Mouse (Mus musculus): ENCODE measurements around the gene Obsl1. TPM values are rescaled to one million over a fixed set of nuclear protein-coding genes. Genes with fewer than 3 reads are reported as not detected.

Gene Obsl1
- polyA plus RNA-seq, 1 experiment from 2014 or later = 22.0 TPM

DNA sequence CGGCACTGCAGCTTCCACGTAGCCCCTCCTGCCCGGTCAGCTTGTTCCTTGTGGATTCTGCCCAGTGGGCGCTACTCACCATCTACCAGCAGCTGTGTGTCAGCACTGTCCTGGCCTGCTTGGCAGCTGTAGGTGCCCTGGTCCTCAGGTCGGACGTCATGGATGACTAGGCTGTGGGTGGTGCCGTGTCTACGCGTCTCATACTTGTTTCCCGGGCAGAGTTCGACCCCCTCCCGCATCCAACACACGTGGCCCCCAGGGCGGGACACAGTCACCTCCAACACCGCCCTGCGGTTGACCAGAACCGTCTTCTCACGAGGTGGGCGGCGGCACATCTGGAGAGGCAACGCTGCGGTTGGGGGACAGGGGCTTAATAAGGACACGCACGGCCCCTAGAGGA, 19.7 kb downstream of the Obsl1 start:
- H3K27ac ChIP-seq (replicated peaks; ENCODE audit: low read depth, low read length) = no peak overlapping the region
- ATAC-seq (ENCODE audit: low FRiP score, low TSS enrichment) = no peak
- WGBS = 6% methylated on average over 24 of the region's 24 CpGs
- no peak overlapping the region; the same call in 1 of the 2 replicates for H3K9ac ChIP-seq (replicated peaks; ENCODE audit: low read length)
- peak overlapping the region; percentile 86 for H3K4me2 ChIP-seq (ENCODE audit: low read length)
- peaks cover 46% of the 10 kb centered on the region for H3K27me3 ChIP-seq (ENCODE audit: control insufficient read depth, insufficient read depth, low read length)
- no peak overlapping the region for H3K4me3 ChIP-seq (replicated peaks; ENCODE audit: low read depth, low read length)
- peaks cover 18% of the 10 kb centered on the region for H3K4me1 ChIP-seq (ENCODE audit: control insufficient read depth, insufficient read depth, low read length)
- DNase-seq = no peak
- no peaks in the 10 kb centered on the region for H3K9me3 ChIP-seq (ENCODE audit: control insufficient read depth, low read length)
- H3K36me3 ChIP-seq (ENCODE audit: control insufficient read depth, insufficient read depth, low read length) = peaks cover 50% of the 10 kb centered on the region

DNA sequence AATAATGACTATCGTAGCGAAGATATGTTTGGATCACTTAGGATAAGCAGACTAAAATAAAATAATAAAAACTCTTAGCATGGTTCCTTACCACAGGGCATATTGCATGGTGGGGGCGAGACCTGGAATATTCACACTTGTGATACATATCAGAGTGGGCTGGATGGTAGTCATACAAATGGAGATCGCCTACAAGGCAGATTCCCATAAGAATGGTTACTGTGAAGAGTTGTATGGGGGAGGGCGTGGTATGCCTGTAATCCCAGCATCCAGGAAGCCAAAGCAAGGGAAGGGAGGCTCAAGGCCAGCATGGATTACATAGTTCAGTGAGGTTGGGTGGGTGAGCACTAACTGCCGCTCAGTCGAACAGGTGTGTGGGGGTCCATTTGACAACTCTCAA, 25.5 kb downstream of the Obsl1 start:
- no peak for ATAC-seq (ENCODE audit: low FRiP score, low TSS enrichment)
- WGBS = 86% methylated on average over 7 of the region's 7 CpGs
- H3K36me3 ChIP-seq (ENCODE audit: control insufficient read depth, insufficient read depth, low read length) = peaks cover 47% of the 10 kb centered on the region

DNA sequence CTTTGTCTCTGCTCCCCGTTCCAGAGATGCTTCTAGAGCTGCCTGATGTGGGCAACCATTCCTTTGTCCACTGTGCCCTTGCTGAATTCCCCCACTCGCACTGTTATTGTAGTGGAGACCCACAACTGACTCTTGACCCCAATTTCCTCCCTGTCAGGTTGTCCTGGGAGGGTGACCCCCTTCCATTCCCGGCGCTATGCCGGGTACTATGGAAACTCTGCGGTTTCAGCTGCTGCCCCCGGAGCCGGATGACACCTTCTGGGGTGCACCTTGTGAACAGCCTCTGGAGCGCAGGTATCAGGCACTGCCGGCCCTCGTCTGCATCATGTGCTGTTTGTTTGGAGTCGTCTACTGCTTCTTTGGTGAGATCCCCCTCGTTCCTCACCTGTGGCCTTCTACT, 26.2 kb downstream of the Obsl1 start:
- no peaks in the 10 kb centered on the region for H3K9me3 ChIP-seq (ENCODE audit: control insufficient read depth, low read length)
- peaks cover 9% of the 10 kb centered on the region for H3K27me3 ChIP-seq (ENCODE audit: control insufficient read depth, insufficient read depth, low read length)
- H3K27ac ChIP-seq (replicated peaks; ENCODE audit: low read depth, low read length) = peak overlapping the region; percentile 89
- DNase-seq = peak; percentile 58
- peaks cover 32% of the 10 kb centered on the region for H3K4me1 ChIP-seq (ENCODE audit: control insufficient read depth, insufficient read depth, low read length)
- peak overlapping the region; percentile 90 for H3K9ac ChIP-seq (replicated peaks; ENCODE audit: low read length)
- H3K36me3 ChIP-seq (ENCODE audit: control insufficient read depth, insufficient read depth, low read length) = peaks cover 47% of the 10 kb centered on the region
- H3K4me2 ChIP-seq (ENCODE audit: low read length) = peak overlapping the region; percentile 86
- ATAC-seq (ENCODE audit: low FRiP score, low TSS enrichment) = no peak
- WGBS = 16% methylated on average over 13 of the region's 13 CpGs
- peak overlapping the region; percentile 87 for H3K4me3 ChIP-seq (replicated peaks; ENCODE audit: low read depth, low read length)

More for the DNA sequence above, 25.5 kb downstream of the Obsl1 start:
- no peak for DNase-seq
- Histone ChIP-seq H3K27me3 (ENCODE audit: control insufficient read depth, insufficient read depth, low read length) (peaks cover 16% of the 10 kb centered on the region), H3K9me3 (ENCODE audit: control insufficient read depth, low read length) (no peaks in the 10 kb centered on the region), H3K9ac (replicated peaks; ENCODE audit: low read length) (peak overlapping the region; percentile 90; the same call in 1 of the 2 replicates), H3K4me2 (ENCODE audit: low read length) (peak overlapping the region; percentile 86), H3K27ac (replicated peaks; ENCODE audit: low read depth, low read length) (no peak overlapping the region), H3K4me3 (replicated peaks; ENCODE audit: low read depth, low read length) (peak overlapping the region; percentile 87), H3K4me1 (ENCODE audit: control insufficient read depth, insufficient read depth, low read length) (peaks cover 32% of the 10 kb centered on the region)

DNA sequence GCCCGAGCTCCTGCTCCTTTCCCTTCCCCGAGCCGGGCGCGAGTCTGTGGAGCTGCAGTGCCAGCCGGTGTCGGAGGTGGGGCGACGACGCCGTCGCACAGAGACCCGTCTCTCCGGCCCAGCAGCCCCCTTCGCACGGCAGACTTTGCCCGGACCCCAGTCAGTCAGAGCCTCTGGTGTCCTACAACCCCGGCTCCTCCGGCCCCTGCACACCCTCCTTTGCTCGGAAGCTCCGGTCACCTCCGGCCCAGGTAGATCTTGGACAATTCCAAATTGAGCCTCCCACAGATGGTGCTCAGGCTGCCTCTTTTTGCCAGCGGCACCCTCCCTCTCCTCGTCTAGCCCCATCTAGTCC, 26.6 kb downstream of the Obsl1 start:
- DNase-seq (no peak), ATAC-seq (ENCODE audit: low FRiP score, low TSS enrichment) (no peak)
- under 1% methylated on average over 24 of the region's 24 CpGs for WGBS
- Histone ChIP-seq H3K27ac (replicated peaks; ENCODE audit: low read depth, low read length) (peak overlapping the region; percentile 89), H3K36me3 (ENCODE audit: control insufficient read depth, insufficient read depth, low read length) (peaks cover 47% of the 10 kb centered on the region), H3K27me3 (ENCODE audit: control insufficient read depth, insufficient read depth, low read length) (peaks cover 5% of the 10 kb centered on the region; the same call in 1 of the 2 replicates), H3K4me1 (ENCODE audit: control insufficient read depth, insufficient read depth, low read length) (peaks cover 32% of the 10 kb centered on the region), H3K4me2 (ENCODE audit: low read length) (peak overlapping the region; percentile 86), H3K9me3 (ENCODE audit: control insufficient read depth, low read length) (no peaks in the 10 kb centered on the region), H3K4me3 (replicated peaks; ENCODE audit: low read depth, low read length) (peak overlapping the region; percentile 87), H3K9ac (replicated peaks; ENCODE audit: low read length) (peak overlapping the region; percentile 90)

DNA sequence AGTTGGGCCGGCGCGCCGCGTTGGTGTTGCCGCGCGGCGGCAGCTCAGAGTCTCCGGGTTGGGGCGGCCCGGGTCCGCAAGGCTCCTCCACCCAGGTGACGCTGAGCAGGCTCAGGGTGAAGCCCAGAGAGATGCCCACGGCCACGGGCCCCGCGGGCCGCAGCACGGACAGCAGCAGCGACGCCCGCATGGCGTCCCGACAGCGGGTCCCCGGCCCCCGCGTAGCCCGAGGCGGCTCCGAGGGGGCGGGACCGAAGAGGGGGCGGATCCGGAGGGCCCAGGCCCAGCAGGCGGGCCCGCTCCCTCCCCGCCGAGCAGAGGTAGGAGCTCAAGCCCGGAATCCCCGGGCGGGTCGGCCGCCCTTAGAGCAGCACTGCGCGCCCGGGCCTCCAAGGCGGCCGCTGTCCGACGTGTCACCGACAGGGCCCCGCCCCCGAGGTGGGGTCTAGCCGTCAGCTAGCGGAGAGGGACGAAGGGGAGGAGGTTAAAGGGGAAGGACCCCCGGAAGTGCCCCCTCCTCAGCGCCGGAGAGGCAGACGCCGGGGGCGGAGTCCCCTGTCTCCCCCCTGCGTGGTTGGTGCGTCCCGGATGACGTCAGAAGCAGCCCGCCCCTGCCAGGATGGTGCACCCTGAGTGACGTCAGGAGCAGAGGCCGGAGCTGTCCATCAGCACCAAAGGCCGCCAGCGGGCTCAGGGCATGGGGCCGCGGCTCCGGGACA, 27.2 kb downstream of the Obsl1 start, which contains the start of the genes Chpf and Tmem198:
Gene Chpf (minus strand): TSS at position 392 of the 719 bp plus-strand sequence.
Gene Tmem198 (plus strand): TSS at position 617 of the 719 bp plus-strand sequence.
- Histone ChIP-seq H3K4me2 (ENCODE audit: low read length) (peak within 1 kb of the TSS; percentile 86), H3K36me3 (ENCODE audit: control insufficient read depth, insufficient read depth, low read length) (peaks cover 47% of the 10 kb centered on the region), H3K9me3 (ENCODE audit: control insufficient read depth, low read length) (no peaks in the 10 kb centered on the region), H3K27ac (replicated peaks; ENCODE audit: low read depth, low read length) (peak within 1 kb of the TSS; percentile 89), H3K9ac (replicated peaks; ENCODE audit: low read length) (peak within 1 kb of the TSS; percentile 90), H3K27me3 (ENCODE audit: control insufficient read depth, insufficient read depth, low read length) (no peaks in the 10 kb centered on the region), H3K4me1 (ENCODE audit: control insufficient read depth, insufficient read depth, low read length) (peaks cover 32% of the 10 kb centered on the region), H3K4me3 (replicated peaks; ENCODE audit: low read depth, low read length) (peak within 1 kb of the TSS; percentile 87)
- ATAC-seq (ENCODE audit: low FRiP score, low TSS enrichment) (peak; percentile 92), DNase-seq (peak; percentile 99)
- WGBS = under 1% methylated on average over 71 of the region's 76 CpGs

DNA sequence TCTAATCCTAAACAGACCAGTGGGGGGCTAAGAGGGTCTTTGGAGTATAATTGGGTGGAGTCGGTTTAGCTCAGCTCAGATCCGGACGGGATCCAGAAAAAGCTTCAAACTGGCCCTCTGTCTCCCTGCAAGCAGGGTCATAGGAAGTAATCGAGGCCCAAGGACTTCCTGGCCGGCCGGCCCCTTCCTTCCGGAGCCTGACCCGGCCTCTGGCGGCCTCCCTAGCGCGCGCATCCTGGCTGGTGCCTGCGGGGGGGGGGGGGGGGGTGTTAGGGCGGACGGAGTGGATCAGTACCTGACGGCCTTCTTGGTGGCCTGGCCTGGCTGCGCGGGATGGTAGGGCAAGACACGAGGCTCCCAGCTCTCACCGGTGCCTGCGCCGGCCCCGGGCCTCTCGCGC, 27.8 kb downstream of the Obsl1 start:
- Histone ChIP-seq H3K27ac (replicated peaks; ENCODE audit: low read depth, low read length) (peak overlapping the region; percentile 89), H3K36me3 (ENCODE audit: control insufficient read depth, insufficient read depth, low read length) (peaks cover 47% of the 10 kb centered on the region), H3K4me2 (ENCODE audit: low read length) (peak overlapping the region; percentile 86), H3K9ac (replicated peaks; ENCODE audit: low read length) (peak overlapping the region; percentile 90), H3K4me3 (replicated peaks; ENCODE audit: low read depth, low read length) (peak overlapping the region; percentile 87), H3K27me3 (ENCODE audit: control insufficient read depth, insufficient read depth, low read length) (no peaks in the 10 kb centered on the region), H3K4me1 (ENCODE audit: control insufficient read depth, insufficient read depth, low read length) (peaks cover 32% of the 10 kb centered on the region), H3K9me3 (ENCODE audit: control insufficient read depth, low read length) (no peaks in the 10 kb centered on the region)
- peak; percentile 15; the same call in 1 of the 2 replicates for ATAC-seq (ENCODE audit: low FRiP score, low TSS enrichment)
- WGBS = 0% methylated on average over 20 of the region's 25 CpGs
- peak; percentile 49 for DNase-seq

DNA sequence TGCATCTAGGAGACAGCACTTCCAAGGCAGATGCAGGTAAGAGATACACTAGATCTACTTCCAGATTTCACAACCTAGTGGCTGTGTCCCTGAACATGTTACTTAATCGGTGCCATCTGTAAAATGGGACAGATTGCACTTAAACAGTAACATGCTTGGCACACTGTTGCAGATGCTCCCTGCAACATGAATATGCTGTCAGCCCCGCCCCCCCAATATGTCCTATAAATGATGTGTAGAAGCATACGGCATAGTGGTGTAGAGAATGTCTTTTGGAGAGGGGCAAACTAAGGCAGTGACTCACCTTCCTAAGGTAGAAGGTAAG, 28.3 kb downstream of the Obsl1 start:
- Histone ChIP-seq H3K9ac (replicated peaks; ENCODE audit: low read length) (peak overlapping the region; percentile 39; the same call in 1 of the 2 replicates), H3K27me3 (ENCODE audit: control insufficient read depth, insufficient read depth, low read length) (no peaks in the 10 kb centered on the region), H3K9me3 (ENCODE audit: control insufficient read depth, low read length) (no peaks in the 10 kb centered on the region), H3K4me1 (ENCODE audit: control insufficient read depth, insufficient read depth, low read length) (peaks cover 32% of the 10 kb centered on the region), H3K4me2 (ENCODE audit: low read length) (peak overlapping the region; percentile 86), H3K27ac (replicated peaks; ENCODE audit: low read depth, low read length) (no peak overlapping the region), H3K4me3 (replicated peaks; ENCODE audit: low read depth, low read length) (peak overlapping the region; percentile 87), H3K36me3 (ENCODE audit: control insufficient read depth, insufficient read depth, low read length) (peaks cover 47% of the 10 kb centered on the region)
- no peak for ATAC-seq (ENCODE audit: low FRiP score, low TSS enrichment)
- WGBS = 61% methylated on average over 3 of the region's 3 CpGs
- DNase-seq = no peak

DNA sequence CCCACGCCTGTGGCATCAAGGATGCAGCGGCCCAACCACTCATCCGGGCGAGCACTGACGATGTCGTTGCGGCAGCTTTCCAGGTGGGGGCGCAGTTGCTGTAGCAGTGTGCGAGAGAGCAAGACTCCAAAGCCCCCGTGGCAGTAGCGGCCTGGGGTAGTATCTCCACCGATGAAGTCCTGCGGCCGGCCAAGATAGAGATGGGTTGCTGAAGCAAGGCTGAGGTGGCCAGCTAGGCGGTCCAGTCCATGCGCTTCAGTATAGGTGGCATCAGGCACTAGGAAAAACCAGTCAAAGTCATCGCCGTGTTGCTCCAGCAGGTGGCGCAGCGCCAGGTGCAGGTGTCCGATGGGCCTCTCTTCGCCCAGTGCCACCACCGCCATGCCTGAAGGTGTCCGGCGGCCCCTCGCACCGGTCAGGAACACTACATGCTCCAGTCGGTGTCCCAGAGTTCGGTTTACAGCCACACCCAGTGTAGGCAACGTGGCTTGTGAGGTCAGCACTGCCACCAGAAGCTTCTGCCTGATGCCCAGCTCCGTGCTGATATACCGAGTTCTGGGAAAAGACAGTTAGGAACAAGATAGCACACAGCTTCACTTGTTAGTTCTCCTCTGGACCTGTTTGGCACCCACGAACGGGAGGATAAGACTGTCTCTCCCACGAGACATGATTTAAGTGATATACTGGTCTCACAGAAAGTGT, 28.8 kb downstream of the Obsl1 start:
- no peaks in the 10 kb centered on the region for H3K9me3 ChIP-seq (ENCODE audit: control insufficient read depth, low read length)
- H3K27me3 ChIP-seq (ENCODE audit: control insufficient read depth, insufficient read depth, low read length) = no peaks in the 10 kb centered on the region
- H3K4me3 ChIP-seq (replicated peaks; ENCODE audit: low read depth, low read length) = peak overlapping the region; percentile 87
- 9% methylated on average over 35 of the region's 35 CpGs for WGBS
- peak; percentile 3; the same call in 1 of the 2 replicates for ATAC-seq (ENCODE audit: low FRiP score, low TSS enrichment)
- DNase-seq = peak; percentile 90
- peaks cover 32% of the 10 kb centered on the region for H3K4me1 ChIP-seq (ENCODE audit: control insufficient read depth, insufficient read depth, low read length)
- H3K27ac ChIP-seq (replicated peaks; ENCODE audit: low read depth, low read length) = 0 out of 2 replicates have a peak overlapping the region, but pooled peaks have one; percentile 41
- H3K9ac ChIP-seq (replicated peaks; ENCODE audit: low read length) = peak overlapping the region; percentile 39; the same call in 1 of the 2 replicates
- peaks cover 47% of the 10 kb centered on the region for H3K36me3 ChIP-seq (ENCODE audit: control insufficient read depth, insufficient read depth, low read length)
- peak overlapping the region; percentile 86 for H3K4me2 ChIP-seq (ENCODE audit: low read length)

Data from midbrain, embryonic 14.5 days (tissue).